Mouse (Mus musculus) MEL (cell line): ENCODE measurements at regions not wholly inside any gene's neighbourhood (a gene's known extent, or its start where the extent isn't known, plus 50 kb on each side); places are given as distances from the start of the nearest gene placed in this dataset.
"Not testable (repeated sequence)": the region's sequence is repeated elsewhere in the genome, so short reads cannot be mapped to it uniquely, and the experiment has no call there.

Experiments
- DNase-seq: peaks from one replicate; pipeline ENCODE4 v3.0.0; 2011; ENCODE audit warnings: low read depth, low spot score
- H3K27ac ChIP-seq: 2 replicates; pipeline ENCODE4 v1.5.1; 2012; ENCODE audit warnings: low read depth, mild to moderate bottlenecking, control low read depth, low read length, moderate library complexity; ENCODE audit not compliant: control insufficient read depth
- H3K27me3 ChIP-seq, 2 experiments: fragments of 150-350 bp in 1 of 2; sonication (generic) in 1 of 2; 2 replicates each; pipeline ENCODE4 v1.6.1; 2012; ENCODE audit warnings: low read length in 2 of 2, mild to moderate bottlenecking in 2 of 2, improper control_type of control experiment in 1 of 2, moderate library complexity in 1 of 2; ENCODE audit not compliant: insufficient read depth in 2 of 2, control insufficient read depth in 1 of 2
- H3K36me3 ChIP-seq, 2 experiments: 2 replicates each; pipeline ENCODE4 v1.6.1; 2012 to 2014; ENCODE audit warnings: low read length in 2 of 2, improper control_type of control experiment in 1 of 2, inconsistent platforms in 1 of 2, mild to moderate bottlenecking in 1 of 2; ENCODE audit not compliant: insufficient read depth in 2 of 2, control insufficient read depth in 1 of 2
- H3K4me1 ChIP-seq, 2 experiments: fragments of 150-350 bp in 1 of 2; sonication (generic) in 1 of 2; 2 replicates each; pipeline ENCODE4 v1.6.1; 2012; ENCODE audit warnings: low read length in 2 of 2, improper control_type of control experiment in 1 of 2, mild to moderate bottlenecking in 1 of 2; ENCODE audit not compliant: insufficient read depth in 2 of 2, control insufficient read depth in 1 of 2
- H3K4me3 ChIP-seq, 2 experiments: fragments of 150-350 bp in 1 of 2; sonication (generic) in 1 of 2; 2 replicates each; pipeline ENCODE4 v1.5.1; 2012; ENCODE audit warnings: low read depth in 2 of 2, low read length in 2 of 2, mild to moderate bottlenecking in 2 of 2, moderate library complexity in 2 of 2, control low read depth in 1 of 2, improper control_type of control experiment in 1 of 2; ENCODE audit not compliant: control insufficient read depth in 1 of 2, insufficient read depth in 1 of 2
- H3K79me2 ChIP-seq: 2 replicates; pipeline ENCODE4 v1.6.1; 2012; ENCODE audit warnings: mild to moderate bottlenecking, low read length, moderate library complexity; ENCODE audit not compliant: control insufficient read depth, poor library complexity, insufficient read depth
- H3K9ac ChIP-seq: 2 replicates; pipeline ENCODE4 v1.6.1; 2012; ENCODE audit warnings: low read depth, mild to moderate bottlenecking, control low read depth, low read length, moderate library complexity; ENCODE audit not compliant: control insufficient read depth, poor library complexity, severe bottlenecking
- H3K9me3 ChIP-seq: fragments of 150-350 bp; sonication (generic); replicated peaks from 2 replicates; pipeline ENCODE4 v1.6.1; 2012; ENCODE audit warnings: mild to moderate bottlenecking, low read length, improper control_type of control experiment, moderate library complexity; ENCODE audit not compliant: insufficient read depth
- BHLHE40 ChIP-seq: IDR thresholded peaks from 2 replicates; pipeline ENCODE4 v1.6.1; 2012; ENCODE audit warnings: low read depth, mild to moderate bottlenecking, inconsistent platforms, low read length, improper control_type of control experiment, borderline replicate concordance
- CHD2 ChIP-seq: IDR thresholded peaks from 2 replicates; pipeline ENCODE4 v1.6.1; 2011; ENCODE audit warnings: low read length, improper control_type of control experiment
- E2F4 ChIP-seq: IDR thresholded peaks from 2 replicates; pipeline ENCODE4 v1.6.1; 2011; ENCODE audit warnings: low read depth, low read length, improper control_type of control experiment, borderline replicate concordance
- ELF1 ChIP-seq: IDR thresholded peaks from 2 replicates; pipeline ENCODE4 v1.6.1; 2014; ENCODE audit warnings: low read depth, mild to moderate bottlenecking, inconsistent platforms, low read length, improper control_type of control experiment, moderate library complexity
- ETS1 ChIP-seq: IDR thresholded peaks from 2 replicates; pipeline ENCODE4 v1.6.1; 2012; ENCODE audit warnings: low read depth, mild to moderate bottlenecking, inconsistent platforms, low read length, improper control_type of control experiment, moderate library complexity
- GATA1 ChIP-seq: IDR thresholded peaks from 2 replicates; pipeline ENCODE4 v1.6.1; 2011; ENCODE audit warnings: low read depth, low read length, improper control_type of control experiment
- HCFC1 ChIP-seq: IDR thresholded peaks from 2 replicates; pipeline ENCODE4 v1.6.1; 2012; ENCODE audit warnings: low read depth, mild to moderate bottlenecking, inconsistent platforms, low read length, improper control_type of control experiment, moderate library complexity
- MAZ ChIP-seq: IDR thresholded peaks from 2 replicates; pipeline ENCODE4 v1.6.1; 2012; ENCODE audit warnings: low read depth, mild to moderate bottlenecking, inconsistent platforms, low read length, improper control_type of control experiment
- MXI1 ChIP-seq: IDR thresholded peaks from 2 replicates; pipeline ENCODE4 v1.6.1; 2011; ENCODE audit warnings: mild to moderate bottlenecking, low read depth, low read length, improper control_type of control experiment
- MYC ChIP-seq: IDR thresholded peaks from 2 replicates; pipeline ENCODE4 v1.6.1; 2011; ENCODE audit warnings: low read depth, mild to moderate bottlenecking, low read length, improper control_type of control experiment, moderate library complexity
- NRF1 ChIP-seq: IDR thresholded peaks from 2 replicates; pipeline ENCODE4 v1.6.1; 2014; ENCODE audit warnings: low read depth, mild to moderate bottlenecking, inconsistent platforms, low read length, improper control_type of control experiment, moderate library complexity; ENCODE audit not compliant: poor library complexity, insufficient read depth, severe bottlenecking
- POLR2AphosphoS2 ChIP-seq: IDR thresholded peaks from 2 replicates; pipeline ENCODE4 v1.6.1; 2011; ENCODE audit warnings: low read length, improper control_type of control experiment
- RAD21 ChIP-seq: IDR thresholded peaks from 2 replicates; pipeline ENCODE4 v1.6.1; 2011; ENCODE audit warnings: mild to moderate bottlenecking, low read depth, low read length, improper control_type of control experiment
- SIN3A ChIP-seq: IDR thresholded peaks from 2 replicates; pipeline ENCODE4 v1.6.1; 2012; ENCODE audit warnings: low read length, improper control_type of control experiment, inconsistent platforms
- TAL1 ChIP-seq: IDR thresholded peaks from 2 replicates; pipeline ENCODE4 v1.6.1; 2012; ENCODE audit warnings: mild to moderate bottlenecking, inconsistent platforms, low read length, moderate library complexity, mixed read lengths
- TCF12 ChIP-seq: IDR thresholded peaks from 2 replicates; pipeline ENCODE4 v1.6.1; 2014; ENCODE audit warnings: low read depth, mild to moderate bottlenecking, inconsistent platforms, low read length, improper control_type of control experiment, moderate library complexity

- Histone ChIP-seq H3K27me3 (no peaks in the 10 kb centered on the region), H3K9ac (no peak overlapping the region), H3K79me2 (no peaks in the 10 kb centered on the region), H3K27ac (no peak overlapping the region), H3K4me1 (no peaks in the 10 kb centered on the region), H3K36me3 (no peaks in the 10 kb centered on the region), H3K4me3 (no peak overlapping the region), H3K9me3 (no peaks in the 10 kb centered on the region)
- DNase-seq = no peak
- TF ChIP-seq CHD2 = no peak
- TF ChIP-seq POLR2AphosphoS2 = no peak
- no peak for TF ChIP-seq GATA1
- TF ChIP-seq HCFC1 = no peak
- no peak for TF ChIP-seq TAL1
- TF ChIP-seq MYC = no peak
- no peak for TF ChIP-seq SIN3A
- TF ChIP-seq E2F4 = no peak
- TF ChIP-seq TCF12 = no peak
- TF ChIP-seq ELF1 = no peak
- TF ChIP-seq MXI1 = no peak
- TF ChIP-seq NRF1 = no peak
Measured at GRCm38 (mm10) chr16:82899611-82900010, 71.4 kb downstream of the Gm21833 start.

GRCm38 (mm10) chr16:82920533-82920932 lies 92.4 kb downstream of the Gm21833 start:
- TF ChIP-seq MAZ = no peak
- no peak for TF ChIP-seq TAL1
- TF ChIP-seq RAD21 = no peak
- TF ChIP-seq BHLHE40 = no peak
- TF ChIP-seq ETS1 = no peak

GRCm38 (mm10) chr16:82958951-82959350 lies 130.8 kb downstream of the Gm21833 start:
- not testable (repeated sequence) for H3K36me3 ChIP-seq, DNase-seq, H3K9ac ChIP-seq, H3K27me3 ChIP-seq, H3K27ac ChIP-seq, H3K9me3 ChIP-seq, H3K4me3 ChIP-seq, H3K4me1 ChIP-seq, H3K79me2 ChIP-seq

More at GRCm38 (mm10) chr16:82920533-82920932, 92.4 kb downstream of the Gm21833 start:
- Histone ChIP-seq H3K27ac (no peak overlapping the region), H3K9ac (no peak overlapping the region), H3K36me3 (no peaks in the 10 kb centered on the region), H3K4me1 (no peaks in the 10 kb centered on the region), H3K9me3 (no peaks in the 10 kb centered on the region), H3K79me2 (no peaks in the 10 kb centered on the region), H3K4me3 (no peak overlapping the region), H3K27me3 (no peaks in the 10 kb centered on the region)
- no peak for DNase-seq
